Mouse (Mus musculus) heart, adult 18-20 months (tissue): ENCODE results near the gene Serinc5. TPM values are rescaled to one million over a fixed set of nuclear protein-coding genes. Genes with fewer than 3 reads are reported as not detected.
"Not testable (repeated sequence)": the region's sequence is repeated elsewhere in the genome, so short reads cannot be mapped to it uniquely, and the experiment has no call there.

Experiments used
- DNase-seq, 2 experiments: peaks; one replicate each; pipeline ENCODE4 v3.0.0; 2021 to 2022; ENCODE audit warnings: mixed read lengths in 1 of 2
- total RNA-seq, 2 experiments: library from RNA; stranded (reverse); gene quantifications; 2 replicates each; pipeline ENCODE4 v1.2.3; 2021

Serinc5 gene
- total RNA-seq, 2 experiments from 2014 or later: 10.2 to 12.4 TPM

- DNase-seq: no peak
These were observed 54.1 kb downstream of the Serinc5 start for GRCm38 (mm10) chr13:92665008-92665407.

- no peak for DNase-seq
These were observed 57.5 kb downstream of the Serinc5 start for GRCm38 (mm10) chr13:92668214-92668985.

GRCm38 (mm10) chr13:92671727-92672126, 60.8 kb downstream of the Serinc5 start:
- no peak for DNase-seq

GRCm38 (mm10) chr13:92674676-92675075, 63.8 kb downstream of the Serinc5 start:
- DNase-seq: no peak

GRCm38 (mm10) chr13:92675308-92675707, 64.4 kb downstream of the Serinc5 start:
- no peak for DNase-seq

- DNase-seq: peak; percentile 54 to 66
These were observed 65.2 kb downstream of the Serinc5 start for GRCm38 (mm10) chr13:92675897-92676584.

- DNase-seq: no peak
These were observed 66.8 kb downstream of the Serinc5 start for GRCm38 (mm10) chr13:92677656-92678055.

GRCm38 (mm10) chr13:92679661-92680060, 68.8 kb downstream of the Serinc5 start:
- no peak for DNase-seq

GRCm38 (mm10) chr13:92681541-92681940, 70.7 kb downstream of the Serinc5 start:
- no peak for DNase-seq

- no peak for DNase-seq
These were observed 71.9 kb downstream of the Serinc5 start for GRCm38 (mm10) chr13:92682833-92683232.

- DNase-seq: no peak
These were observed 72.6 kb downstream of the Serinc5 start for GRCm38 (mm10) chr13:92683464-92683863.

- no peak for DNase-seq
These were observed 73.4 kb downstream of the Serinc5 start for GRCm38 (mm10) chr13:92684310-92684709.

GRCm38 (mm10) chr13:92685273-92685672, 74.4 kb downstream of the Serinc5 start:
- DNase-seq: no peak

GRCm38 (mm10) chr13:92687151-92687550, 76.3 kb downstream of the Serinc5 start:
- not testable (repeated sequence) for DNase-seq

- no peak for DNase-seq
These were observed 78.2 kb downstream of the Serinc5 start for GRCm38 (mm10) chr13:92689061-92689460.

- DNase-seq: no peak
These were observed 83.1 kb downstream of the Serinc5 start for GRCm38 (mm10) chr13:92693866-92694550.

GRCm38 (mm10) chr13:92696491-92696939, 85.6 kb downstream of the Serinc5 start:
- no peak for DNase-seq

- DNase-seq: no peak
These were observed 86.2 kb downstream of the Serinc5 start for GRCm38 (mm10) chr13:92697141-92697540.

- DNase-seq: no peak
These were observed 87.9 kb downstream of the Serinc5 start for GRCm38 (mm10) chr13:92698781-92699180.

GRCm38 (mm10) chr13:92699395-92699794, 88.5 kb downstream of the Serinc5 start:
- no peak for DNase-seq

GRCm38 (mm10) chr13:92702035-92702434, 91.1 kb downstream of the Serinc5 start:
- no peak for DNase-seq

- DNase-seq: peak; percentile 65 to 68
These were observed 92.5 kb downstream of the Serinc5 start for GRCm38 (mm10) chr13:92703241-92704027.
